Mouse (Mus musculus) macrophage (primary cell): ENCODE measurements around the gene Ccr10. TPM values are rescaled to one million over a fixed set of nuclear protein-coding genes. Genes with fewer than 3 reads are reported as not detected.

Experiments
- polyA plus RNA-seq: library from polyadenylated mRNA; stranded (reverse); fragments of 250-400 nt; gene quantifications from 3 replicates; pipeline ENCODE4 v1.2.4, GENCODE M21; 2018; ENCODE audit warnings: inconsistent platforms

Ccr10 gene
- polyA plus RNA-seq, 1 experiment from 2014 or later, result not detected

Other genes starting within 250 kb of the Ccr10 start
- gene Stat3, start 235.9 kb downstream of the Ccr10 start, polyA plus RNA-seq, result 44.1 to 73.6 TPM (median 66.6 TPM) in 3 replicates
- 0.35 to 1.1 TPM (median 0.93 TPM) in 3 replicates for gene Cavin1, start 204.6 kb downstream of the Ccr10 start, polyA plus RNA-seq
- gene Atp6v0a1, start 166.0 kb downstream of the Ccr10 start, polyA plus RNA-seq, result 190 to 331 TPM (median 319 TPM) in 3 replicates
- 71.6 to 194 TPM (median 117 TPM) in 3 replicates for gene Naglu, start 105.4 kb downstream of the Ccr10 start, polyA plus RNA-seq
- gene Hsd17b1, start 97.0 kb downstream of the Ccr10 start, polyA plus RNA-seq, result 0.22 to 0.84 TPM (median 0.32 TPM) in 3 replicates
- gene Coasy, start 92.9 kb downstream of the Ccr10 start, polyA plus RNA-seq, result 18.6 to 23.1 TPM (median 19.3 TPM) in 3 replicates
- gene Mlx, start 88.2 kb downstream of the Ccr10 start, polyA plus RNA-seq, result 33.1 to 44.4 TPM (median 37.3 TPM) in 3 replicates
- gene Psmc3ip, start 80.0 kb downstream of the Ccr10 start, polyA plus RNA-seq, result 0.90 to 14.7 TPM (median 3.7 TPM) in 3 replicates
- 38.2 to 59.4 TPM (median 44.0 TPM) in 3 replicates for gene Retreg3, start 55.5 kb downstream of the Ccr10 start, polyA plus RNA-seq
- gene Tubg1, start 55.5 kb downstream of the Ccr10 start, polyA plus RNA-seq, result 10.9 to 24.7 TPM (median 23.0 TPM) in 3 replicates
- 0.13 TPM in 1 of 3 replicates, not detected in the others for gene Tubg2, start 19.5 kb downstream of the Ccr10 start, polyA plus RNA-seq
- gene Cntnap1, start 4.9 kb downstream of the Ccr10 start, polyA plus RNA-seq, result 0.17 to 0.34 TPM (median 0.27 TPM) in 3 replicates
- 0.67 to 3.1 TPM (median 2.7 TPM) in 3 replicates for gene Plekhh3, start 4.1 kb downstream of the Ccr10 start, polyA plus RNA-seq
- 19.6 to 40.4 TPM (median 38.1 TPM) in 3 replicates for gene Ezh1, start 51.0 kb upstream of the Ccr10 start, polyA plus RNA-seq
- gene Ramp2, start 70.6 kb upstream of the Ccr10 start, polyA plus RNA-seq, result 0.36 TPM in 1 of 3 replicates, not detected in the others
- 90.9 to 128 TPM (median 115 TPM) in 3 replicates for gene Vps25, start 78.3 kb upstream of the Ccr10 start, polyA plus RNA-seq
- not detected in 3 replicates for gene Wnk4, start 85.1 kb upstream of the Ccr10 start, polyA plus RNA-seq
- 0.17 to 0.29 TPM in 2 of 3 replicates, not detected in the other for gene Cntd1, start 103.6 kb upstream of the Ccr10 start, polyA plus RNA-seq
- gene Coa3, start 103.7 kb upstream of the Ccr10 start, polyA plus RNA-seq, result 46.1 to 108 TPM (median 103 TPM) in 3 replicates
- gene Becn1, start 126.8 kb upstream of the Ccr10 start, polyA plus RNA-seq, result 89.3 to 112 TPM (median 98.9 TPM) in 3 replicates
- 53.0 to 111 TPM (median 98.6 TPM) in 3 replicates for gene Psme3, start 140.8 kb upstream of the Ccr10 start, polyA plus RNA-seq
- gene Aoc2, start 149.6 kb upstream of the Ccr10 start, polyA plus RNA-seq, result 0.43 to 1.0 TPM (median 0.67 TPM) in 3 replicates
- gene Aoc3, start 155.2 kb upstream of the Ccr10 start, polyA plus RNA-seq, result not detected in 3 replicates
- not detected in 3 replicates for gene G6pc, start 192.1 kb upstream of the Ccr10 start, polyA plus RNA-seq
- gene Aarsd1, start 242.2 kb upstream of the Ccr10 start, polyA plus RNA-seq, result 11.0 to 28.5 TPM (median 12.0 TPM) in 3 replicates
- 0.82 to 2.1 TPM in 2 of 3 replicates, not detected in the other for gene Gm27029, start 249.4 kb upstream of the Ccr10 start, polyA plus RNA-seq
- gene Rundc1, start 249.6 kb upstream of the Ccr10 start, polyA plus RNA-seq, result 7.5 to 12.0 TPM (median 11.5 TPM) in 3 replicates
- gene Ptges3l, start 249.9 kb upstream of the Ccr10 start, polyA plus RNA-seq, result 1.6 to 5.3 TPM in 2 of 3 replicates, not detected in the other